Mouse (Mus musculus) olfactory bulb, adult 2 months (tissue): ENCODE data around the gene Tnfrsf21.

ENCODE experiments used
- CTCF ChIP-seq: fragments of 200-500 bp; IDR thresholded peaks from 2 replicates; pipeline ENCODE4 v1.5.1; 2012; ENCODE audit warnings: low read depth, mild to moderate bottlenecking, low read length, moderate library complexity; ENCODE audit not compliant: insufficient read depth
- POLR2A ChIP-seq: fragments of 200-500 bp; IDR thresholded peaks from 2 replicates; pipeline ENCODE4 v1.6.1; 2012; ENCODE audit warnings: mild to moderate bottlenecking, low read depth, low read length, moderate library complexity; ENCODE audit not compliant: insufficient read depth

DNA sequence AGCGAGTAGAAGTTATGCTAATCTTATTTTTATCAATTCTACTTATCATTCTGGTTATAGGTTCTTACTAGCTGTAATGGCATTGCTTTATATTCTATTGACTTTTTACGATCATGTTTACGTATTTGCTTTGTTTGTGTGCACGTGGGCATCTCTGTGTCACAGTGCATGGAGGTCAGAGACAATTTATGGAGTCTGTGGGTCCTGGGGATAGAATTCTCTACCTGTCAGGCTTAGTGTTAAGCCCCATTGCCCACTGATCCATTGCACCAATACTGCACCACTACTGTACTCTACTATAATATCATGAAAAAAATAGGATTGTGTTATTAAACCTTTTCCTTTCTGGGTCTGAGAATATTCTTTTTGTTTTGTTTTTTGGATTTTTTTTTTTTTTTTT is 10.4 kb downstream of the Tnfrsf21 start:
- no peak for TF ChIP-seq CTCF
- no peak for TF ChIP-seq POLR2A
